Mouse (Mus musculus) CD4-positive, CD25-positive, alpha-beta regulatory T cell, adult 2 months (primary cell): ENCODE results near the gene Cdnf.

ENCODE experiments used
- DNase-seq: peaks from one replicate; pipeline ENCODE4 v3.0.0-alpha.2; 2012; ENCODE audit warnings: low read depth, low spot score

Cdnf gene

GRCm38 (mm10) chr2:3512552-3513454 lies at the start of gene Cdnf, which contains the start of the genes Gm45902 and Hspa14:
Cdnf (plus strand) TSS chr2:3513030.
Gm45902 (minus strand) TSS chr2:3512790.
Hspa14 (minus strand) TSS chr2:3512814.
- peak; percentile 98 for DNase-seq

GRCm38 (mm10) chr2:3473891-3474290 lies 38.9 kb upstream of the Cdnf start:
- DNase-seq, result peak; percentile 50

DNA sequence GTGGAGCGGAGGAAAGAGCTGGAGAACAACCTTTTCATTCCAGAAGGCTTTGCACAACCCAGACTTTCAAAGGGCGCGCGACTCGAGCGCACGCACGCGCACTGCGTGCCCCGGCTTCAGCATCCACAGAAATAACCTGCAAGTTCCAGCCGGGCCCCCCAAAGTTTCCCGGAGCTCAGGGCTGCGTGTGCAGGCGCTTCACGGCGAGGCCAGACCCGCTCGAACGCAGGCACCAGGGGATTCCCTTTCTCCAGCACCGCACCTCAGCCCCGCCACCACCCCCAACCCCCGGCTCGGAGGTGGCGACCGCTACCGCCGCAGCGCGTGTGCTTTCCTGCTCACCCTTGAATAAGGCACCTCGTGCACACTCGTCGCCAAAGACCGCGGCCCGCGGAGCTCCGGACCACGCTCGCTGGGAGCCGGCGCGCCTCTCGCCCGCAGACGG lies 38.4 kb upstream of the Cdnf start:
- peak; percentile 82 for DNase-seq

DNA sequence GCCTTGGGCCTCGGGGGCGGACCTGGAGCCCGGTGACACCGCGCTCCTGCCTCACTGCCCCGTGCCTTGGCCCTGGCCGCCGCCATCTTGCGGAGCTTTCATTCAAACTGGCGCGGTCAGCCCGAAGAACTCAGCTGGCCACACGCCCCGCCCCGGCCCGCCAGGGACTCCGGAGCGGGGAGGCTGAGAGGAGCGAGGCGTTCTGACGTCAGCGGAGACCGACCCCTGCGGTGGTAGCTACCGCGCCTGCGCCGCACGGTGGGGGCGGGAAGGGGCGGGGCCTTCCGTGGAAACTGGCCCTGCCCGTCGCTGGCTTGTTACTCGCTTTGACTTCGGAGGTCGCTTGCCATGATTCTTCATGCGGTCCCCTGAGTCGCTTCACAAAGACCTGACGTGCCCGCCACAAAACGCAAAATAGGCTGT lies 38.0 kb upstream of the Cdnf start, which contains the start of gene Suv39h2:
Gene Suv39h2 (minus strand): TSS at position 171 of the 423 bp plus-strand sequence.
- DNase-seq, result peak; percentile 98

DNA sequence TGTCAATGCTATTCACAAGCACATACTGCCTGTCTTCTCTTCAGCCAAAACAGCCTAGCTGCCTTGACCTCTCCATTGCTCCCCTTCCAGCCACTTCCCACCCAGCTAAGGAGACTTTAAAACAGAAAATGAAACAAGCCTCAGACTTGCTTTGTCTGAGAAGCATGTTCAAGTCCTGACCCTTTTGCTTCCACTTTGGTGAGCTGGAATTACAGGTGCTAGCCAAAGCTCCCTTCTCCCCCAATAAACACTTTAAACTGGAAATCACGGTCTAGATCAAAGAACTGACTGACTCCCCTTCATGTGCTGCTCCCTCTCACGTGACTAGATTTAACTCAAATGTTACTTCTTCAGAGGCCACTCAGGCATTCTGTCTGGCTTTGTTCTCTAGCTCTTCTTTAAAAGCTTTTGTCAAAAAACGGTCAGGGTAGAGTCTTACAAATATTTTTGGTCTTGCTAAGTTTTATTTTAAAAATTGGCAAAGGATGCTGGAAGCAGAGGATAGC lies 37.0 kb upstream of the Cdnf start:
- DNase-seq, result peak; percentile 31

DNA sequence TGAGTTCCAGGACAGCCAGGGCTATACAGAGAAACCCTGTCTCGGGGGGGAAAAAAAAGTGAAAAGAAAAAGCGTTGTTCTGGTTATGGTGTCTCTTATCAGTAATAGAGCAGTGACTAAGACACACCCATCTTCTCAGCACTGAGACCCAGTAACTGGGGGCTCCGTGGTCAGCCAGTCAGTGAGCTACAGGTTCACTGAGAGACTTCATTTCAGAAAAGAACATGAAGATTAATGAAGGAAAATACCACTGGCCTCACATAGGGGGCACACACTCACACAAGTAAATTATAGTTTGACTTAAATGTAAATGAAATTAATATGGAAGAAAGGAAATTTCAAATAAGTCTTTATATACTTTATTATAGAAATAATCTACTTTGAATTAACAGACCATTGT lies 32.6 kb upstream of the Cdnf start:
- peak; percentile 14 for DNase-seq

- DNase-seq, result no peak
Observed at GRCm38 (mm10) chr2:3489816-3490215, 23.0 kb upstream of the Cdnf start.

DNA sequence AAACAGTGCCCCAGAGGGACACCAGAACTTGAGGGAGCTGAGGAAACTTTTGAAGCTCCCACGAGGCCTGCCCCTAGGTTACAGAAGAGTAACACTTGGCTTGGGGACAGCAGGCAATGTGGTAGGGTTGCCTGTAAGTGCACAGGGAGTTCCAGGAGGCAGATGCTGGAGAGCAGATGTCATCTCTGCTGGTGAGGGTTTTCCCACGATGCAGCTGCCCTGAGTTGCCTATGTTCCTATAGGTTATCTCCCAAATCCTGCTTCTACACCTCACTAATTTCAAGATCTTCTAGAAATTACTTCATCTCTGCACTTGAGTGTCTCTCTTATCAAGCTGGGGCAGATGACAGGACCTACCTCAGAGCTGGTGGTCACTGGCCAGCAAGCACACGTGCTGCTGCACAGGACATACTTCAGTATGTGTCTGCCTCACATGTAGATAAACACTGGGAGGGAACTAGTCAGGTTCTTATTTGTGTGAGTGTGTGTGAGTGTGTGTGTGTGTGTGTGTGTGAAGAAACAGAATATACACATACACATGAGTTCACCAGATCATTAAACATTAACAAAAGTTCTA lies 18.9 kb upstream of the Cdnf start:
- no peak for DNase-seq

GRCm38 (mm10) chr2:3499543-3499942 lies 13.3 kb upstream of the Cdnf start:
- no peak for DNase-seq

- no peak for DNase-seq
Observed at GRCm38 (mm10) chr2:3500886-3501285, 11.9 kb upstream of the Cdnf start.

GRCm38 (mm10) chr2:3512076-3512475 lies 754 bp upstream of the Cdnf start:
- DNase-seq, result peak; percentile 62

DNA sequence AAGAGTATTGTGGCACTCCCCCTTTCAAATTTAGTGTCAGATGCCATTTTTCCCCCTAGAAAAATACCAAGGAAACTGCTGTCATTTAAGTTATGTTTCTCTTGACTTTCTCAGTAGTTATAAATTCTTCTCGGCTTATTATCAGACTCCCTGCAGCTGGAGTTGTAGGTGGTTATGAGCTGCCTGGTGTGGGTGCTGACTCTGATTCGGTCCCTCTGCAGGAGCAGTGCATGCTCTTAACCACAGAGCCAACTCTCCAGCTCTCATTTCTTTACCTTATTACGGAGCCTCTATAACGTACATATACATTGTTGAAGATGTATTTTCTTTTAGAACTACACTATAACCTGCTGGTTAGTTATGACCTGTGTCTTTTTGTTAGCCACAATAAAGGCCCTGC lies 9.7 kb downstream of the Cdnf start:
- no peak for DNase-seq

DNA sequence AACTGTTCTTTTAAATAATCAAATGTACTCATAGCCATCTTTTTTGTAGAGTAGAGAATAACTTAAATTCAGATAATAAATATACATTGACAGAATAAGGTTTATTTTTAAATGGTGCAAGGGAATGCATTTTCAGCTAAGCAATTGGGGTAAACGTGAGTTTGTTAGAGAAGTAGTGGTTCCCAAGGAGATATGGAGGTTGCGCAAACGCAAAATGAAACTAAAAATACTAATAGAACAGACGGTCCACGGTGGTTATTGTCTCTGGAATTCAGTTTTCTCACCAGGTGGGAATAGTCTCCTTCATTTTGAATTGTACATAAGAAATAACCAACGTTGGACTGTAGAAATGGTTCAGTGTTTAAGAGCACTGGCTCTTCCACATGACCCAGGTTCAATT lies 13.5 kb downstream of the Cdnf start:
- DNase-seq, result no peak

GRCm38 (mm10) chr2:3541307-3542079 lies 28.7 kb downstream of the Cdnf start:
- no peak for DNase-seq

- no peak for DNase-seq
Observed at GRCm38 (mm10) chr2:3546055-3546454, 33.2 kb downstream of the Cdnf start.

DNA sequence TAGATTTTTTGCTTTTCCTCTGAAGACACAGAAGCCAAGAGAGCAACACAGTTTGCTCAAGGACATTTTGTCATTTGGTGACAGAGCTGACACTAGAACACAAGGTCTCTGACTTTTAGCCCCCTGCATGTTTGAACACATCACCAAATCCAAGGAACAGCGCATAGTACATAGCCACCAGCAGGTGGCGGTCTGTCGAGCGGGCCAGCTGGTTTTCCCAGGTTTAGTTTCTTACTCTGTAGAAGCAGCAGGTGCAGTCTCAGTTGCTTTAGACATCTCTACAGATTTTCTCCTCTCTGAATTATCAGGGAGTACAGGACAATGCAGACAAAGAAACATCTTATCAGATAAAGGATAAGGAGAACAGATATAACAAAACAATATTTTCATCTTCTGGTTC lies 33.8 kb downstream of the Cdnf start:
- DNase-seq, result peak; percentile 86

DNA sequence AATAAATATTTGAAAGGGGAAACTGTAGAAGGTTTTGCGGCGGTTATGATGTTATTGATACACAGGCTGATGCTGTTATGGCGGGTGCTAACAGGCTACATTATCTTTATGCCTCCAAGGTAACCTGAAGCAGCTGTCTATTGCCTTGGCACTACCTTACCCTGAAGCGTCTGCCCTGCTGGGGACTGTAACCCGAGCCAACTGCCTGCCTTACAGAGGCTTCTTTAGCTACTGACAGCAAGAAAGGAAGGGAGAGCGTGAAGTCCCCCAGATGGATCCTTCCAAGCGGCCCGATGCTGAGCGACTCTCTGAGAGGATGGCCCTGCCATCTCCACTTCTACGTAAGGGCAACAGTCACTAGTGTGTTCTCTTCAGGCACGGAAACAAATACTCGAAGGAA lies 57.4 kb downstream of the Cdnf start, which contains the start of gene Fam107b:
Gene Fam107b (plus strand): TSS at position 303 of the 400 bp plus-strand sequence.
- no peak for DNase-seq

GRCm38 (mm10) chr2:3570606-3571005 lies 57.8 kb downstream of the Cdnf start:
- no peak for DNase-seq

DNA sequence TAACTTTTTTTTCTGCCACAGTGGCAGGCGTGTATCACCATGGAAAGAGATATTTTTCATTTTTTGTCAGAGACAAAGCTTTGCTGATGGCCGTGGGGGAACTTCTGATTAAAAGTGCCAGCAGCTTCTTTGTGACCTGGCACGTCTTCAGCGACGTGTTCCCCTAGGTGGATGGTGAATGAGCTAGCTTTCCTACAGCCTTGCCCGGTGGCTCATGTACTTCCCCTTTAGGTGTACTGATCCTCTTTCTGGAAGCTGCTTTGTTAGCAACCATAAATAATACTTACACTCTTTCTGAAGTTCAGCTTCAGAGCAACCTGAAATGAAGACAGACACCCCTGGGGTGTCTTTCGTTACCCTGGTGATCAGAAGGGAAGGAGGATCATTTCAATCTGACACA lies 61.1 kb downstream of the Cdnf start:
- DNase-seq, result no peak

GRCm38 (mm10) chr2:3575140-3575539 lies 62.3 kb downstream of the Cdnf start:
- no peak for DNase-seq
